Mouse (Mus musculus): Measurements from ENCODE around the gene Bhlha15.

The Bhlha15 gene

DNA sequence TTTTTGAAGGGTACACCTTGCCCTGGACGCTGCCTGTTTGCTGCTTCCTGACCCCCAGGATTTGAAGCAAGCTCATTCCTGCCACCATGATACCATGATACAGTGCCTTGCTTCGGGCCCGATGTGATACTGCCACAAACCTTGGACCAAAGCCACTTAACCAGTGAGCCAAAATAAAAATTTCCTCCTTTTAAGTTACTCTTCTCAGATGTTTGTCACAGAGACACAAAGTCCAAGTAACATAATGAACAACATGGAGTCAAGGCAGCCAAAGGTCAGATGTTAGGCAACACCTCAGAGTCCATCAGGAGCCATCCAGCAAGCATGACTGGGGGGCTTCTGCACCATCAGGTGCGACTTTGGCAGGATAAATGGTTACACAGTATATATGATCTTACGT is 42.4 kb downstream of the Bhlha15 start:
- no peak for DNase-seq (ENCODE audit: low read depth, low spot score)

DNA sequence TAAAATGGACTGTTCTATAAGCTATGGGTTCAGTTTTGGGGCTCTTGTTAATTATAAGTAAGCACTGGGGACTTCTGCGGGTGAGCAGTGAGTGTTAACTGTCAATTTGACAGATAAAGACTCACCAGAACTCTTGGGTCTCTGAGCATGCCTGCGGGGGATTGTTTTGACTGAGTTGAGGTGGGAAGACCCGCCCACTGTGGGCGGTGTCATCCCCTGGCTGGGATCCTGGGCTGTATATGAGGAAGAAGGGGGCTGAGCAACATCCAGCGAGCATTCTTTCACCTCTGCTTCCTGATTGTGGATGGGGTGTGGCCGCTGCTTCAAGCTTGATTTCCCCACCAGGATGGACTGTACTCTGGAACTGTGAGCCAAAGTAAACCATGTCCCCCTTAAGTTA is 44.1 kb downstream of the Bhlha15 start:
- no peak for DNase-seq (ENCODE audit: low read depth, low spot score)

DNA sequence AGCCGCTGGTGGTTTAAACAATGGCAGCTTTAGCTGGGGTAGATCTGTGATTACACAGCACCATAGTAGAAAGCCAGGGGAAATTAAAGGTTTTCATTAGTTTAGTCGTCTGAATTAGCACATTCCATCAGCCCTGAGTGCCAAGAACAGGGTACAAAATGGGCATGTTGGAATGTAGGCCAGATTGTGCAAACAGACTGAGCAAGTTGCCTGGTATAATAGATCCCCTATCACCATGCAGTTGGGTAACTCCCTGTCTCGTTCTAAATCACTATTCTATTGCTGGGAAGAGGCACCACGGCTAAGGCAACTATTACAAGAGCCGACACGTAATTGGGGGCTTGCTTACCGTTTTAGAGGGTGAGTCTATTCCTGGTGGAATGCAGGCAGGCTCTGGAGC is 44.6 kb downstream of the Bhlha15 start:
- no peak for DNase-seq (ENCODE audit: low read depth, low spot score)

DNA sequence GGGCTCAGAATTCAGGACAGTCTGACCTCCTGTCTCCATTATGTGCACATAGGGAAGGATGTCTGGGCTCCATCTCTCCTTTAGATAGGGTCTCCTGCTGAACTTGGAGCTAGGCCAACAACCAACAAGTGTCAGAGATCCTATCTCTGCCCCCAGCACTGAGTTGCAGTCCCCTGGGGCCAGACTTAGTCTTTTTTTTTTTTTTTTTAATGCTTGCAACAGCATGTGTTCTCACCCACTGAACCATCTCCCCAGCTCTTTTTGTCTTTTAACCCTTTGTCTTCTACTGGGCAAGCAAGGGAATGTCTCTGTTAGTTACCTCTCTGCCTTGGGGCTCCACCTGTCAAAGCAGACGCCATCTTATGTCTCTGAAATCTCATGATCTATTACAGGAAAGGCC is 48.9 kb downstream of the Bhlha15 start:
- DNase-seq (ENCODE audit: low read depth, low spot score), result no peak
